Mouse (Mus musculus): ENCODE data around the gene Dbndd1. TPM values are rescaled to one million over a fixed set of nuclear protein-coding genes. Genes with fewer than 3 reads are reported as not detected.

Dbndd1 gene
- polyA plus RNA-seq, 1 experiment from 2014 or later = 61.1 TPM

DNA sequence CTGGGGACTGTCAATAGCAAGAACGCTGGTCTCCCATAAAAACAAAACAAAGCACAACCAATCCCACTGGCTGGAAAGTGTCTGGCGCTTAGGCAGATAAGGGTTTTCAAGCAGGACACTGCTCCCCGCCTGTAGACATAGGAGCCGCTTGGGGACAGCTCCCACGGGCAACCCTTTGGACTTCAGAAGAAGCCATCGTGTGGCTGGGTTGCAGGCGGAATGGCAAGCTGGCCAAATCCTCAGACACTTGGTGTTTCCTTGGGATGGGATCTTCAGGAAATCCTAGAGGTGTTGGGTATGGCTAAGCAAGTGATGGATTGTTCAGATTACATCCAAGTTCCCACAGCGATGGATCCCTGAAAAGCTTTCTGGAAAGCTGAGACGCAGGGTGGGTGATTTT, 1.1 kb downstream of the Dbndd1 start:
- peaks cover 20% of the 10 kb centered on the region for H3K36me3 ChIP-seq (ENCODE audit: poor library complexity, severe bottlenecking)
- peak overlapping the region; percentile 82 for H3K4me2 ChIP-seq
- H3K9ac ChIP-seq = peak overlapping the region; percentile 91
- H3K4me1 ChIP-seq = peaks cover 35% of the 10 kb centered on the region
- no peak for ATAC-seq
- H3K27ac ChIP-seq = peak overlapping the region; percentile 90
- H3K9me3 ChIP-seq (replicated peaks) = no peaks in the 10 kb centered on the region
- WGBS = 2% methylated on average over 9 of the region's 9 CpGs
- peaks cover 7% of the 10 kb centered on the region; the same call in 1 of the 2 replicates for H3K27me3 ChIP-seq
- H3K4me3 ChIP-seq = peak overlapping the region; percentile 80

DNA sequence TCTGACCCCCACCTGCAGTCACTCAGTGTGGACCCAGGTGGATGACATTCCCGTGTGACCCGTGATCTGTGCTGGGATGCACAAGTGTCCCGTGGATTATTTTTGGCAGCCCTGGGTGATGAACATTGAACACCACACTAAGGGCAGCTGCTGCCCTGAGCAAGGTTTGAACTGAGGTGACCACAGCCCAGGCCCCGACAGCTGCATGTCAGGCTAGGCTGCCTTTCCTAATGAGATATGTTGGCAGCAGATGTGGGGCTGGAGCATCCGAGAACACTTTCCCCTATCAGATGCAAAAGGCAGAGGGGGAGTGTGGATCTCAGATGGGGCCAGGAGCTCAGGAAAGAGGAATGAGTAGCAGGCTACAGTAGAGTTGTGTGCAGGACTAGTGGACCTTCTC, 4.4 kb downstream of the Dbndd1 start:
- H3K4me1 ChIP-seq = peaks cover 25% of the 10 kb centered on the region
- H3K27me3 ChIP-seq = no peaks in the 10 kb centered on the region
- H3K4me2 ChIP-seq = no peak overlapping the region
- no peak for ATAC-seq
- no peak overlapping the region for H3K9ac ChIP-seq
- no peak overlapping the region for H3K27ac ChIP-seq
- no peak overlapping the region for H3K4me3 ChIP-seq
- 89% methylated on average over 5 of the region's 5 CpGs for WGBS
- no peaks in the 10 kb centered on the region for H3K9me3 ChIP-seq (replicated peaks)
- H3K36me3 ChIP-seq (ENCODE audit: poor library complexity, severe bottlenecking) = peaks cover 53% of the 10 kb centered on the region

DNA sequence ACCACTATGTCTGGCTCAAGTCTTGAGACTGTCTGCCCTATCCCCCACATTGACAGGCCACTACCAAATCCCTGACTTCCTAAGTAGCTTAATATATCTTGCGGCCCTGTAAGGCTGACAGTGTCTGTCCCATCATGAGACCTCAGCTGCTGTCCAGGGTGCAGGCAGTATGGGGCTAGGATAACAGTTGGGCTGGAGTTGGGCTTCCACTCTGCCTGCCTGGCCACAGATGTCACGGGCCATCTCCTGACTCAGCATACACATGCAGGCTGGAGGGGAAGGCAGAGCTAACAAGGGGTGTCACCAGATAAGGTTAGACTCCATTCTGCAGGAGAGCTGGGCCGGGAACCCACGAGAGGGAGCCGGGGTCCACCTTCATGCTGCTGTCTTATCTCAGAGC, 8.1 kb downstream of the Dbndd1 start:
- Histone ChIP-seq H3K36me3 (ENCODE audit: poor library complexity, severe bottlenecking) (peaks cover 90% of the 10 kb centered on the region), H3K27me3 (no peaks in the 10 kb centered on the region), H3K4me3 (no peak overlapping the region), H3K4me2 (no peak overlapping the region), H3K4me1 (no peaks in the 10 kb centered on the region), H3K9me3 (replicated peaks) (no peaks in the 10 kb centered on the region), H3K27ac (no peak overlapping the region), H3K9ac (no peak overlapping the region)
- 93% methylated on average over 5 of the region's 5 CpGs for WGBS
- no peak for ATAC-seq

DNA sequence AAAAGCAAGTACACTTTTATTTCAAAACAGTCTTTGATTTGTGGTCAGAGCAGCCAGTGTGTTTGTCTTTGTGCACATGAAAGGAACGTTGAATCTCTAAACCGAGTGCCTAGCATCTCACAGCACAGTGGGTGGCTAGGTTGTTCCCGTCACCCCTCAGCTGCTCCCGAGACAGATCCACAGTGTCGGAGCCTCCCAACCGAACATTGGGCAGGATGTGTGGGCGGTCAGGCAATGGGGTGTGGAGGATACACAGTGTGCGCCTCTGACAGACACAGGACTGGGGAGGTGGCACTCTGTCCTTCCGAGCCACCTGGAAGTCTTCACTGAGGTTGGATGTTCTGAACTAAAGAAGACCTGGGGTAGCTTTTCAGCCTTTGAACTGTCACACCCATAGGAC, 9.6 kb downstream of the Dbndd1 start:
- Histone ChIP-seq H3K27ac (no peak overlapping the region), H3K36me3 (ENCODE audit: poor library complexity, severe bottlenecking) (peaks cover 100% of the 10 kb centered on the region), H3K27me3 (no peaks in the 10 kb centered on the region), H3K9me3 (replicated peaks) (no peaks in the 10 kb centered on the region), H3K4me2 (no peak overlapping the region), H3K4me1 (no peaks in the 10 kb centered on the region), H3K9ac (no peak overlapping the region), H3K4me3 (no peak overlapping the region)
- ATAC-seq = no peak
- 81% methylated on average over 9 of the region's 9 CpGs for WGBS

DNA sequence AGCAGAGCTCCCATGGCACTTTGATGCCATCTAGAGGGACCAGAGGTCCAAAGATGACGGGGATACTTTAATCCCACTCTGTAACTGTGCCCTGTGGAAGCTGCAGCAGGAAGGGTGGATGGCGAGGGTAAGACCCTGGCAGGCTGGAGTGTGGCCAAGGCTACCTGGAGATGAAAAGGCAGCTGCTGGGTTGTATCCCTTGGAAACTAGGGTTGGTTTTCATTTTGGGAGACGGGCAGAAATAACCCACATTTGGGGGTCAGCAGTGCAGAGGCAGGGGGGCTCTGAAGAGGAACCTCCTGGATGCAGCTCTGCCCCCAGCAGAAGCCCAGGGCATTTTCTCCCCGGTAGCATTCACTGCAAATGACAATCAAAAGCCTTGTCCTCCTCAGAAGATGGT, 10.0 kb downstream of the Dbndd1 start:
- Histone ChIP-seq H3K27me3 (no peaks in the 10 kb centered on the region), H3K9me3 (replicated peaks) (no peaks in the 10 kb centered on the region), H3K4me3 (no peak overlapping the region), H3K36me3 (ENCODE audit: poor library complexity, severe bottlenecking) (peaks cover 100% of the 10 kb centered on the region), H3K27ac (0 out of 2 replicates have a peak overlapping the region, but pooled peaks have one; percentile 14), H3K4me2 (no peak overlapping the region), H3K4me1 (no peaks in the 10 kb centered on the region), H3K9ac (no peak overlapping the region)
- ATAC-seq = no peak
- 71% methylated on average over 4 of the region's 4 CpGs for WGBS

DNA sequence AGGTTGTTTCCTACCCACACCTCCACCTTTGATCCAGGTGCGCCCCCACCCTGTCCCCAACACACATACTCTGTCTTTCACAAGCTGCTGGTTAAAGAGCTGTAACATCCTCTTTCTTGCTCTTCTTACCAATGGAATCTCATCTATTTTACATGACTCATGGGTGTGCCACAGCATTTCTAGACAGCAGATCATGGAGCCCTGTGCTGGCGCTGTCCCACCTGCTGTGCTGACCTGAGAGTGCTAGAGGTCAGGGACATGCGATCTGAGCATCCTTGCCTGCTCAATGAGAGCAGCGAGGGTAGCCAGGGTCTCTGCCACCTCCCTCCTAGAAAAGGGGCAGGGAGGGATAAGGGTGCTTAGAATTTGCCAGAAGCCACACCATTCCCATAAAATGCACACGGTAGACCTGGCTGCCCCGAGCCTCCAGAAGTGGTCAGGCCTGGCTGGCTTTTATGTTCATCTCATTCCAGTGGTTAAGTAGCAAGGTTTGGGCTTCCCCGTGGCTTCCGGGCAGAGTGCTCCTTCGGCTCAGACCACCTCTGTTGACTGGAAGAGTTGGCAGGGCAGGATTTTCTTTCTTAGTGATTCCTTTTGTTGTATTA, 10.6 kb downstream of the Dbndd1 start:
- Histone ChIP-seq H3K36me3 (ENCODE audit: poor library complexity, severe bottlenecking) (peaks cover 100% of the 10 kb centered on the region), H3K27ac (0 out of 2 replicates have a peak overlapping the region, but pooled peaks have one; percentile 14), H3K4me2 (no peak overlapping the region), H3K27me3 (no peaks in the 10 kb centered on the region), H3K4me3 (no peak overlapping the region), H3K9ac (no peak overlapping the region), H3K4me1 (no peaks in the 10 kb centered on the region), H3K9me3 (replicated peaks) (no peaks in the 10 kb centered on the region)
- 94% methylated on average over 9 of the region's 9 CpGs for WGBS
- ATAC-seq = no peak

DNA sequence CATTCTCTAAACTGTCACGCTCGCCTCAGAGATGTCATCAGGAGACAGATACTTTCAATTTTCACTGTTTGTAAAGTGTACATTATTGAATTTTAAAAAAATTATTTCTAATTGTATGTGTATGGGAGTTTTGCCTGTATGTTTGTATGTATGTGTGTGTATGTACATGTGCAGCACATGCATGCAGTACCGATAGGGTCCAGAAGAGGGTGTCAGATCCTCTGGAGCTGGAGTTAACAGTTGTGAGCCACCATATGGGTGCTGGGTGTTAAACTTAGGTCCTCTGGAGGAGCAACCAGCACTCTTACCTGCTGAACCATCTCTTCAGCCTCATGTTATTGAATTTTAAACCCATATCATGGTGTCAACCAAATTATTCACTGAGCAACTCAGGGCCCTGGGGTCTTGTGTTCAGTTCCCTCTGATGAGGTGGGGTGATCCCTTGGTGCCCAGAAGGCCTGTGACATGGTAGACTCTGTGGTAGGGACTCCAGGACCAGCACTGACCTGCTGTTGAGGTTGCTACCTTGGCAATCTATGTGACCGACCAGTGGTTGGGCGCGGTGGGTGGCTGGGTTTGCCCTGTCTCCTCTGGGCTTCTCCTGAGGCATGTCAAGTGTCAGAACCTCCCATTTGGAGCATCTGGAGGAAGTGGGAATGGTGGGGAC, 11.3 kb downstream of the Dbndd1 start:
- Histone ChIP-seq H3K9me3 (replicated peaks) (no peaks in the 10 kb centered on the region), H3K27me3 (no peaks in the 10 kb centered on the region), H3K36me3 (ENCODE audit: poor library complexity, severe bottlenecking) (peaks cover 100% of the 10 kb centered on the region), H3K9ac (no peak overlapping the region), H3K4me1 (no peaks in the 10 kb centered on the region), H3K27ac (no peak overlapping the region), H3K4me3 (no peak overlapping the region), H3K4me2 (no peak overlapping the region)
- 98% methylated on average over 6 of the region's 6 CpGs for WGBS
- no peak for ATAC-seq

DNA sequence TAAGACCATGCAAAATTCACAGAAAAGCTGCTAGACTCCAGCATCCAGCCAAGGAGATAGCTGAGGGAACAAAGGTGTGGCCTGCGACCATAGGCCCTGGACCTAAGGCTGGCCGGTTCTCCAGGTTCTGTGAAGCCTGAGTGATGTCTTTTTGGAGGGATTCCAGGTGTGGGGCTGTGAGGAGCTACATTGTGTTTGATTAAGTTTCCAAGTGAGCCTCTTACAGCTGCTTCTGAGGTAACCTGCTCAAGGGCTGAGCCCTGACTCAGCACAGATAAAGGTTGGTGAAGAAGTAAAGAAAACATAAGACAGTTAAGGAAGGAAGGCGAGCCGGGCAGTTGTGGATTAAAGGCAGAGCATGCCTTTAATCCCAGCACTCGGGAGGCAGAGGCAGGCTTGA, 13.1 kb downstream of the Dbndd1 start:
- Histone ChIP-seq H3K9me3 (replicated peaks) (no peaks in the 10 kb centered on the region), H3K4me2 (no peak overlapping the region), H3K27ac (no peak overlapping the region), H3K27me3 (no peaks in the 10 kb centered on the region), H3K36me3 (ENCODE audit: poor library complexity, severe bottlenecking) (peaks cover 98% of the 10 kb centered on the region), H3K4me1 (no peaks in the 10 kb centered on the region), H3K4me3 (no peak overlapping the region), H3K9ac (no peak overlapping the region)
- ATAC-seq = no peak
- WGBS = 91% methylated on average over 5 of the region's 5 CpGs

DNA sequence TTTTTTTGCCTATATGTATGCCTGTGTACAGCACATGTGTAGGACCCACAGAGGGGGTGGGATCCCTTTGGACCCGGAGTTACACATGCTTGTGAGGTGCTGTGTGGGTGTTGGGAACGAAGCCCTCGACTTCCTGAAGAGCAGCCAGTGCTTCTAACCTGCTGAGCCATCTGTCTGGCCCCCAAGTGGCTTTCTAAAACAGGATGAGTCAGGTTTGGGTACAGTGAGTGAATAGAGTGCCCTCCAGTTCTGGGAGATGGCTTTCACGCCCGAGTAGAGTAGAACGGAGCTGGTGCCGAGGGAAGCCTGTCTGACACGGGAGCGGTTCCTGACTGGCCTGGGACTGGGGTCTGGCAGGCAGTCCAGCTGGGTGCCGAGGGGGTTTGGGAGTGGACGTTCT, 15.7 kb downstream of the Dbndd1 start:
- no peaks in the 10 kb centered on the region for H3K27me3 ChIP-seq
- H3K4me1 ChIP-seq = no peaks in the 10 kb centered on the region
- H3K4me2 ChIP-seq = no peak overlapping the region
- H3K9ac ChIP-seq = no peak overlapping the region
- H3K27ac ChIP-seq = no peak overlapping the region
- H3K36me3 ChIP-seq (ENCODE audit: poor library complexity, severe bottlenecking) = peaks cover 98% of the 10 kb centered on the region
- no peaks in the 10 kb centered on the region for H3K9me3 ChIP-seq (replicated peaks)
- 93% methylated on average over 11 of the region's 11 CpGs for WGBS
- ATAC-seq = no peak
- H3K4me3 ChIP-seq = no peak overlapping the region

DNA sequence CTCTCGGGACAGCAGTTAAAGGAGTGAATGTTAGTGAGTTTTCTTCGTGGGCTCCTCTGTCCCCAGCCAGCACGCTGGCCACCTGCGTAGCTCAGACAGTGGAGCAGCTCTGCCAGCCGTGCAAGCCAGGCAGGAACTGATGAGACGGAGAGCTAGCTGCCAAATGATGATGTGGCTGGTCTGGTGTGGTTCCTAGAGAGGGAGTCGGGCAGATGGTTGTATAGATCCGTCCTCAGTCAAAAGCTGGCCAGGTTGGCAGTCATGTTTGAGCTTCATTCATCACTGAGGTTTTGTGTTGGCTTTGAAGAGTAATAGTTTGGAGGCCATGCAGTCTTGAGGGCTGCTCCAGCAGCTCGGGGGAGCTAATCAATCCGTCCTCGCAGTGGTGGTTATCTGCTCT, 16.3 kb downstream of the Dbndd1 start:
- H3K27ac ChIP-seq = no peak overlapping the region
- no peak overlapping the region for H3K4me2 ChIP-seq
- 90% methylated on average over 11 of the region's 11 CpGs for WGBS
- no peak overlapping the region for H3K4me3 ChIP-seq
- H3K9me3 ChIP-seq (replicated peaks) = no peaks in the 10 kb centered on the region
- H3K36me3 ChIP-seq (ENCODE audit: poor library complexity, severe bottlenecking) = peaks cover 98% of the 10 kb centered on the region
- ATAC-seq = no peak
- H3K9ac ChIP-seq = no peak overlapping the region
- no peaks in the 10 kb centered on the region for H3K4me1 ChIP-seq
- no peaks in the 10 kb centered on the region for H3K27me3 ChIP-seq

DNA sequence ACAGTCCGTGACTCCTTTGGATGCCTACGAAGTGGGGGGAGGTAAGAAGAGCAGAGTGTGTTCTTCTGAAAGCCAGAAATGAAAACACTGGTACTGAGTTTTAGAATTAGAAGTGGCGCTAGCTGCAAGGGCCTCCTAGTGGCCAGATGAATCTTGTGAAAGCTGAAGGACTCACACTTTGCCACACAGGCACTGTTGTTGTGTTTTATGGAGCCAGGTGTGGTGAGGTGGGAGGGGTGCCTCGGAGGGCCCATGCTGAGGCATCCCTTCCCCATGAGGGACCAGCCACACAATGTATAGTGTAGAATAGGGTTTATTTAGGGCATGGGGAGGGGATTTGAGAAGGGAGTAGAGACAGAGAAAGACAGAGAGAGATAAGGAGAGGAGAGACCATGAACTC, 17.6 kb downstream of the Dbndd1 start:
- WGBS = 91% methylated on average over 4 of the region's 4 CpGs
- no peak overlapping the region for H3K9ac ChIP-seq

DNA sequence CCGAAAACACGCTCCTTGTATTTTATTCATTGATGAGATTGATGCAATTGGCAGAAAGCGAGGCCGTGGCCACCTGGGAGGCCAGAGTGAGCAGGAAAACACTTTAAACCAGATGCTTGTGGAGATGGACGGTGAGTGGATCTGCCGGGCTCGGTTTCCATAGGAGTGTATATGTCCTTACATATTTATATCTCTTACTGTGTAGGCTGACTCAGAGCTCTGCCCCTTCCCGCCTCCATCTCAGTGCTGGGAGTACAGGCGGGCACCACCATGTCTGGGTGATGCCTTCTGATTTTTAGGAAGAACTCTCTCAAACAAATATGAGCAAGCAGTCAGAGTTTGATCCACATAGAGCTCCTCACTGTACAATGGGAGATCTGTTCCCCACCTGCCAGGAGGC, 22.4 kb downstream of the Dbndd1 start:
- Histone ChIP-seq H3K9ac (no peak overlapping the region), H3K27ac (no peak overlapping the region), H3K36me3 (ENCODE audit: poor library complexity, severe bottlenecking) (peaks cover 96% of the 10 kb centered on the region), H3K4me3 (no peak overlapping the region), H3K9me3 (replicated peaks) (no peaks in the 10 kb centered on the region), H3K4me2 (no peak overlapping the region), H3K4me1 (no peaks in the 10 kb centered on the region), H3K27me3 (no peaks in the 10 kb centered on the region)
- 97% methylated on average over 9 of the region's 9 CpGs for WGBS
- no peak for ATAC-seq

More for the DNA sequence above, 17.6 kb downstream of the Dbndd1 start:
- Histone ChIP-seq H3K27me3 (no peaks in the 10 kb centered on the region), H3K4me1 (no peaks in the 10 kb centered on the region), H3K27ac (no peak overlapping the region), H3K36me3 (ENCODE audit: poor library complexity, severe bottlenecking) (peaks cover 98% of the 10 kb centered on the region), H3K4me3 (no peak overlapping the region), H3K4me2 (no peak overlapping the region), H3K9me3 (replicated peaks) (no peaks in the 10 kb centered on the region)
- ATAC-seq = no peak

Measured in forebrain, embryonic 13.5 days (tissue).